Mouse (Mus musculus) midbrain, embryonic 12.5 days (tissue): ENCODE data around the gene Vmn1r54. TPM values are rescaled to one million over a fixed set of nuclear protein-coding genes. Genes with fewer than 3 reads are reported as not detected.
"Not testable (repeated sequence)": the region's sequence is repeated elsewhere in the genome, so short reads cannot be mapped to it uniquely, and the experiment has no call there.

Experiments used
- ATAC-seq: fragments of 200-750 bp; cut with Nextera tagmentation; 2 replicates; pipeline ENCODE4 v1.8.0; 2017; ENCODE audit warnings: low read depth, moderate TSS enrichment, moderate library complexity; ENCODE audit not compliant: low FRiP score
- H3K27ac ChIP-seq: fragments of 300-500 bp; sonication (generic); replicated peaks from 2 replicates; pipeline ENCODE4 v1.5.1; 2016; ENCODE audit warnings: mild to moderate bottlenecking
- H3K27me3 ChIP-seq: fragments of 300-500 bp; sonication (generic); 2 replicates; pipeline ENCODE4 v1.6.1; 2016; ENCODE audit warnings: mild to moderate bottlenecking
- H3K36me3 ChIP-seq: fragments of 300-500 bp; sonication (generic); 2 replicates; pipeline ENCODE4 v1.6.1; 2016
- H3K4me1 ChIP-seq: fragments of 300-500 bp; sonication (generic); 2 replicates; pipeline ENCODE4 v1.6.1; 2016
- H3K4me2 ChIP-seq: fragments of 300-500 bp; sonication (generic); replicated peaks from 2 replicates; pipeline ENCODE4 v1.6.1; 2016; ENCODE audit warnings: mild to moderate bottlenecking, moderate library complexity
- H3K4me3 ChIP-seq: fragments of 300-500 bp; sonication (generic); 2 replicates; pipeline ENCODE4 v1.5.1; 2016; ENCODE audit warnings: mild to moderate bottlenecking
- H3K9ac ChIP-seq: fragments of 300-500 bp; sonication (generic); replicated peaks from 2 replicates; pipeline ENCODE4 v1.6.1; 2016; ENCODE audit warnings: mild to moderate bottlenecking, moderate library complexity
- H3K9me3 ChIP-seq: fragments of 300-500 bp; sonication (generic); 2 replicates; pipeline ENCODE4 v1.6.1; 2016; ENCODE audit warnings: mild to moderate bottlenecking
- WGBS: fragments of 180-500 bp; shearing (Covaris S2); methylation state at CpG from one replicate; pipeline ENCODE4 v1.1.7; 2016; 5-methylcytosine and 5-hydroxymethylcytosine counted together
- polyA plus RNA-seq: library from polyadenylated mRNA; unstranded; fragments of >200 nt; fragmentation: Nextera tagmentation; extraction: Ambion mirVana; gene quantifications from 2 replicates; pipeline ENCODE4 v1.2.1, GENCODE M21; 2016

The Vmn1r54 gene
- polyA plus RNA-seq = not detected in 2 replicates

GRCm38 (mm10) chr6:90246000-90246399 is at the start of gene Vmn1r54:
Gene Vmn1r54, plus strand, starts transcription at chr6:90246300.
- 76% methylated on average over 1 of the region's 1 CpGs for WGBS
- Histone ChIP-seq H3K4me1 (no peaks in the 10 kb centered on the region), H3K9me3 (no peaks in the 10 kb centered on the region), H3K4me3 (no peak within 1 kb of the TSS), H3K36me3 (no peaks in the 10 kb centered on the region), H3K9ac (no peak within 1 kb of the TSS), H3K27ac (no peak within 1 kb of the TSS), H3K4me2 (no peak within 1 kb of the TSS), H3K27me3 (no peaks in the 10 kb centered on the region)
- ATAC-seq = no peak

DNA sequence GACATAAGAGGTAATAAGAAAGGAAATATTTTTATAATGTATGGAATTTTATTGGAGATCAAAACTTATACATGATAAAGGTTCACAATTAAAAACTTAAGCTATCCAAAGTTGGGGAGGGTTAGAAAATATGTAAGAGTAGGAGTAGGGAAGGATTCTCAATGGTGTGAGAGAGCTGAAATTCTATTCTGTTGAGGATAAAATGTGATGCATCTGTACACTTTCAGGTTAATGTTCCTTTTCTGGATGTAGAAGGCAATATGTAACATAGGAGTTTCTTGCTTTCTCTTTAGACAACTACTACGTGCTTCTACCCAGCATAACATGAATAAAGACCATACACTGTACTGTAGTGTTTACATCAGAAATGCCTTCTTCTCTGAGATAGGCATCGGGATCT is 43.6 kb upstream of the Vmn1r54 start, which contains the start of gene V1ra8:
Gene V1ra8, plus strand, starts transcription at position 301 of the 400 bp plus-strand sequence.
- not testable (repeated sequence) for H3K27ac ChIP-seq, ATAC-seq, H3K9ac ChIP-seq, H3K27me3 ChIP-seq, H3K4me3 ChIP-seq, H3K4me1 ChIP-seq, H3K9me3 ChIP-seq, H3K36me3 ChIP-seq, H3K4me2 ChIP-seq
- WGBS = 94% methylated on average over 2 of the region's 2 CpGs

DNA sequence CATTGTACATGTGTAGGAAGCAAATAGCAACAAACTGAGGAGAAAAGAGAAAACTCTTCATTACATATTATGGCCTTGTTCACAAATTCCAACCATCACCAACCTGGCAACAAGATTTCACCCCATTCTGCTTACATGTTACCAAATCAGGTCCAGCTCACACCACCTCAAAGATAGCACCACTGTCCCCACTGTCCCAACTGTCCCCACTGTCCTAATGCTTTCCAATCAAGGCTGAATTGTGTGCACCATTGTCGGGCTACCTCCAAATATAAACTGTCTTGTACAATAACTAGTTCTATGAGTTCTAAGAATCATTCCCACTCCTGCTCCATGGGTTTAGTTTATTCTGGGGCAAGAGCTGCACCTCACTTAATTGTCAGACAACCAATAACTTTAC is 21.8 kb upstream of the Vmn1r54 start, which contains the start of gene Vmn1r53:
Gene Vmn1r53, minus strand, starts transcription at position 101 of the 400 bp plus-strand sequence.
- Histone ChIP-seq H3K9me3 (peaks cover 3% of the 10 kb centered on the region), H3K9ac (no peak within 1 kb of the TSS), H3K27ac (no peak within 1 kb of the TSS), H3K4me2 (no peak within 1 kb of the TSS), H3K4me1 (no peaks in the 10 kb centered on the region), H3K27me3 (no peaks in the 10 kb centered on the region), H3K4me3 (no peak within 1 kb of the TSS), H3K36me3 (no peaks in the 10 kb centered on the region)
- no peak for ATAC-seq
- 73% methylated on average over 1 of the region's 1 CpGs for WGBS

DNA sequence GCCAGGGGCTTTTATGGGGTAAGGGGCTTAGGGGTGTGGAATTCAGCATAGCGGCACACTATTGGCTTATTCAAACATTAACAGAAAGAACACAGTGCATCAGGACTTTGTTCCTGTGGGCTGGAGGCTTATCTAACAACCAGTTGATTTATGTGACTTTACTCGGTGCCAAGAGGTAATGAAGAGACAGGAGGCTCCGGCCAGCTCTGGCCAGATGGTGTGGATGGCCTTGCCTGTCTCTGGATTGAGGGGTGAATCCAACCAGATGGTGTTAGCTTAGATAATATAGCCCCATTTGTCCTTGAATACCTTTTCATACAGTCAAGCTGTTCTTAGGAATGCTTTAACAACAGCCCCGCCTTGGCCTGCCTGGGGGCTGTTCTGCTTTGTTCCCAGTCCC is 14.0 kb upstream of the Vmn1r54 start:
- H3K4me3 ChIP-seq, H3K9ac ChIP-seq, H3K27me3 ChIP-seq, H3K4me2 ChIP-seq, ATAC-seq, H3K27ac ChIP-seq, H3K4me1 ChIP-seq, H3K36me3 ChIP-seq: not testable (repeated sequence)
- WGBS = 85% methylated on average over 4 of the region's 4 CpGs
- H3K9me3 ChIP-seq = peaks cover 15% of the 10 kb centered on the region

DNA sequence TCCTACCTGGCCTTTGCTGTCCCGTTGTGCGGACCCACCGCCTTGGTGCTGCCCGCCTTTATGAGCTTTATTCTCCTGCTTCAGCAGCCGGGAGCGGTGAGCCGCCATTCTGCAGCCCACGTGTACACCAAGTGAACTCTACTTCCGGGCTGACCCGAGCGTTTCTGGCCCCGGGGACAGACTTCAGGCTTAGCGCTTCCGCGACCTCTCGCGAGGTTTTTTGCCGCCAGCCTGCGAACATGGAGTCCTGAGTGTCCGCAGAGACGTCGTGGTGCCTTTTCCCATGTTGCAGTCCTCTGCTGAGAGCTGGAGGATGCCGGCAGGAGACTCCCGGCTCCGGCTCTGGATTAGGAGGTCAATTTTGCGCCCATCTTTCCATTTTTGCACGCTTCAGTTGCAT is 13.4 kb upstream of the Vmn1r54 start:
- ATAC-seq = no peak
- H3K36me3 ChIP-seq = no peaks in the 10 kb centered on the region
- no peaks in the 10 kb centered on the region for H3K27me3 ChIP-seq
- peaks cover 15% of the 10 kb centered on the region for H3K9me3 ChIP-seq
- H3K9ac ChIP-seq = no peak overlapping the region
- H3K4me3 ChIP-seq = no peak overlapping the region
- no peaks in the 10 kb centered on the region for H3K4me1 ChIP-seq
- no peak overlapping the region for H3K4me2 ChIP-seq
- no peak overlapping the region for H3K27ac ChIP-seq
- WGBS = 62% methylated on average over 27 of the region's 27 CpGs

DNA sequence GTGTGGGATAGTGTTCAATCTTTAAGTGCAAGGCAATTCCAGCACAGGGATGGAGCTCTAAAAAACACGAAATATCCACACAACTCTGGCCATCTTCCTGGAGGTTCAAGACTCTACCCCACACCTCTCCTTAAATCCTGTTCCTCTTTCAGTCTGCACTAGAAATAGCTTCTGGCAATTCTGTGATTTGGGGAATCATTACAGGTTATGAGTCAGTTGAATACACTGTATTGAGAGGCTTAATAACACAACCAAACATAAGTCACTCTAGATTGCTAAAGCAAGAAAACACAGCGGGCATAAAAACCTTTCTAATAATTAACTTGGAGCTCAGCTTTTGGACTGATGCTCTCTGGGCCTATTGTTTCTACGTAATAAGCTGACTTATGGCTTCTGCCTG is 2.1 kb upstream of the Vmn1r54 start:
- Histone ChIP-seq H3K27me3 (no peaks in the 10 kb centered on the region), H3K4me3 (no peak overlapping the region), H3K27ac (no peak overlapping the region), H3K4me1 (no peaks in the 10 kb centered on the region), H3K9ac (no peak overlapping the region), H3K36me3 (no peaks in the 10 kb centered on the region), H3K4me2 (no peak overlapping the region), H3K9me3 (no peaks in the 10 kb centered on the region)
- ATAC-seq = no peak
- WGBS = 83% methylated on average over 3 of the region's 3 CpGs

DNA sequence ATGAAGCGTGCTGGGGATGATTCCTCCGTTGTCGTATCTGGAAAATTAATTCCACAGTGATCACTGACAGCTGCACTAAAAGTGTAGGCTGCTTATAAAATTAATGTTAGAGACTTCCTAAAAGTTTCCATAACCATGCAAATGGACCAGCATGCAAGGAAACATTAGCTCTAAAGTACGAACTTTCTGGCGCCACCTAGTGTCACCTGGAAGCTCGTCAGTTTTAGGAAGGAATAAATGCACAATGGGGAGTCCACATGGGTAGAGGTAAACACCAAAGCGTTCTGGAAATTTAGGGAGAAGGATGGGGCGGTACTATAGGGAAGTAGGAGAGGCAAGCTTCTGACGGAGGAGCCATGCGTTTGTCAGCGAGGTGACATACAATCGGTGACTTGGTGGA is 42.2 kb downstream of the Vmn1r54 start:
- WGBS = 61% methylated on average over 12 of the region's 12 CpGs
- H3K4me3 ChIP-seq = no peak overlapping the region
- H3K9ac ChIP-seq = no peak overlapping the region
- H3K27ac ChIP-seq = no peak overlapping the region
- H3K27me3 ChIP-seq = no peaks in the 10 kb centered on the region
- ATAC-seq = no peak
- no peaks in the 10 kb centered on the region for H3K4me1 ChIP-seq
- H3K9me3 ChIP-seq = no peaks in the 10 kb centered on the region
- H3K36me3 ChIP-seq = no peaks in the 10 kb centered on the region
- no peak overlapping the region for H3K4me2 ChIP-seq

DNA sequence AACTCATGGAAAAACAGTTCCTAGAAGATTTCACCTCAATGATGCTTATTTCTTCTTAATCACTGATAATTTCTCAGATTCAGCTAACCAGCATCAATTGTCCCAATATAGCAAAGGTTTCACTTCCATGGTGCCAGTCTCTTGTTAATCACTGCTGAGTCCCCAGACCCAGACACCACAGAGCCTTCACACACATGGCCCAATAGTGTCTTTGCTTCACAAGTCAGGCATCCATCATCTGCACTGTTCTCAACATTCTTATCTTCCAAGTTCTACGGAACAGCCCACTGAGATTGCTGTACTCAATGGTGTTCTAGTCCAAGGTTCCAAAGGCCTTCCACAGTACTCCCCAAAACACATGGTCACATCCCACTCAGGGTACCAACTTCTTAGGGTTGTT is 54.8 kb downstream of the Vmn1r54 start, which contains the start of gene BC048671:
Gene BC048671, plus strand, starts transcription at position 301 of the 400 bp plus-strand sequence.
- no peaks in the 10 kb centered on the region for H3K9me3 ChIP-seq
- H3K27ac ChIP-seq = no peak within 1 kb of the TSS
- 88% methylated on average over 1 of the region's 1 CpGs for WGBS
- H3K27me3 ChIP-seq = no peaks in the 10 kb centered on the region
- H3K36me3 ChIP-seq = no peaks in the 10 kb centered on the region
- H3K4me2 ChIP-seq = no peak within 1 kb of the TSS
- H3K4me3 ChIP-seq = no peak within 1 kb of the TSS
- no peaks in the 10 kb centered on the region for H3K4me1 ChIP-seq
- H3K9ac ChIP-seq = no peak within 1 kb of the TSS
- no peak for ATAC-seq

GRCm38 (mm10) chr6:90306315-90306975 is 60.3 kb downstream of the Vmn1r54 start:
- Histone ChIP-seq H3K36me3 (no peaks in the 10 kb centered on the region), H3K4me2 (no peak overlapping the region), H3K27me3 (no peaks in the 10 kb centered on the region), H3K9me3 (0 out of 2 replicates have a peak, but pooled peaks cover 7% of the 10 kb centered on the region), H3K9ac (no peak overlapping the region), H3K4me3 (no peak overlapping the region), H3K27ac (no peak overlapping the region), H3K4me1 (no peaks in the 10 kb centered on the region)
- 82% methylated on average over 6 of the region's 6 CpGs for WGBS
- no peak for ATAC-seq

DNA sequence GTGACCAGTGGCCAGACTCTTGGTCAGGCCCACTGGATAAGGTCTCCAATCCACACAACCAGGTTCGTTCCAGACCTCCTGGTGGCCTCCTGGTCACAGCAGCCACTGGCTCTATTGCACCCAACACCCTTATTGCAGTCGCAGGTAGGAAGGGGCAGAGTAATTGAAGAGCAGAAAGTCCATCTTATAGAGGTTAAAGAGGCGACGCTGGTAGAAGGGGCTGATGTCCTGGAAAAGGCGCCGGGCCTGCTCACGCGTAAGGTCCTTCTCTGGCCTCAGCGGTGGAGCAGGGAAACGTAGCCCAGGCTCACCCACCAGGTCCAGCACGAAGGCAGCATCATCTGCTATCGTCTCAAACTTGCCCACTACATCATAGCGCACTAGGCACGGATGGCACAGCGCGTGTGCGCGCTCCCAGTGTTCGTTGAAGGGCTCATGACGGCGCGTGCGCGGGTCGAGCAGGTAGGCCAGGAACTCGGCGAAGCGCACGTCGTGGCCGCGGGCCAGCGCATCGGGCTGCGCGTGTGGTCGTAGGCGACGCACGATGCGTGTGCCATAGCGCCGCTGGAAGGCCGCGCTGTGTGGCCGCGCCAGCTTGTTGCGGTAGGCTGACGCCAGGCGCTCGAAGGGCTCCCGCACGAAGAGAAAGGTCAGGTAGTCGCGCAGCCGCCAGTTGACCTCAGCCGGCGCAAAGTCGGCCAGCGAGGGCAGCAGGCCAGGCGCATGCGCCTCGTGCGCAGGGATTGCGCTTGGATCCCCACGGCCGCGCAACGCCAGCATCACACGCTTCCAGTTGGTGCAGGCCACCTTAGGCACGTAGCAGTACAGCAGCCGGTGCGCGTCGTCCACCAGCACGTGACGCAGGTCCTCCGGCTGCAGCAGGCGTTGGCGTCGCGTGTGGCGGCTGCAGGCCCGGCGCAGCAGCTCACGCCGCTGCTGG is 63.0 kb downstream of the Vmn1r54 start:
- Histone ChIP-seq H3K27me3 (no peaks in the 10 kb centered on the region), H3K4me2 (no peak overlapping the region), H3K36me3 (no peaks in the 10 kb centered on the region), H3K4me3 (no peak overlapping the region), H3K9me3 (0 out of 2 replicates have a peak, but pooled peaks cover 7% of the 10 kb centered on the region), H3K9ac (no peak overlapping the region), H3K27ac (no peak overlapping the region), H3K4me1 (no peaks in the 10 kb centered on the region)
- 89% methylated on average over 87 of the region's 87 CpGs for WGBS
- no peak for ATAC-seq

GRCm38 (mm10) chr6:90315961-90316360 is 69.9 kb downstream of the Vmn1r54 start:
- no peaks in the 10 kb centered on the region for H3K9me3 ChIP-seq
- no peak overlapping the region for H3K4me3 ChIP-seq
- H3K36me3 ChIP-seq = no peaks in the 10 kb centered on the region
- no peak for ATAC-seq
- H3K27me3 ChIP-seq = no peaks in the 10 kb centered on the region
- no peaks in the 10 kb centered on the region for H3K4me1 ChIP-seq
- no peak overlapping the region for H3K27ac ChIP-seq
- no peak overlapping the region for H3K4me2 ChIP-seq
- H3K9ac ChIP-seq = no peak overlapping the region
- 87% methylated on average over 5 of the region's 5 CpGs for WGBS
